Mouse (Mus musculus) forebrain, postnatal 0 days (tissue): Measurements from ENCODE around the gene Stk33. TPM values are rescaled to one million over a fixed set of nuclear protein-coding genes. Genes with fewer than 3 reads are reported as not detected.

ENCODE experiments used
- ATAC-seq: fragments of 200-750 bp; cut with Nextera tagmentation; 2 replicates; pipeline ENCODE4 v1.8.0; 2017; ENCODE audit warnings: mild to moderate bottlenecking, moderate library complexity
- DNase-seq: peaks from one replicate; pipeline ENCODE4 v3.0.0-alpha.2; 2015
- H3K27ac ChIP-seq: fragments of 300-500 bp; sonication (generic); 2 replicates; pipeline ENCODE4 v1.5.1; 2014; ENCODE audit warnings: low read depth, mild to moderate bottlenecking, antibody characterized with exemption, low read length, moderate library complexity, mixed read lengths
- H3K27me3 ChIP-seq: fragments of 300-500 bp; sonication (generic); 2 replicates; pipeline ENCODE4 v1.6.1; 2014; ENCODE audit warnings: mild to moderate bottlenecking, low read length, mixed read lengths; ENCODE audit not compliant: insufficient read depth
- H3K36me3 ChIP-seq: fragments of 300-500 bp; sonication (generic); 2 replicates; pipeline ENCODE4 v1.6.1; 2014; ENCODE audit warnings: mild to moderate bottlenecking, moderate library complexity; ENCODE audit not compliant: insufficient read depth
- H3K4me1 ChIP-seq: fragments of 300-500 bp; sonication (generic); 2 replicates; pipeline ENCODE4 v1.6.1; 2014; ENCODE audit warnings: antibody characterized with exemption; ENCODE audit not compliant: insufficient read depth
- H3K4me2 ChIP-seq: fragments of 300-500 bp; sonication (generic); 2 replicates; pipeline ENCODE4 v1.6.1; 2014; ENCODE audit warnings: low read depth, mild to moderate bottlenecking, moderate library complexity
- H3K4me3 ChIP-seq: fragments of 300-500 bp; sonication (generic); 2 replicates; pipeline ENCODE4 v1.5.1; 2014; ENCODE audit warnings: low read depth, low read length, mixed read lengths
- H3K9ac ChIP-seq: fragments of 300-500 bp; sonication (generic); 2 replicates; pipeline ENCODE4 v1.6.1; 2014; ENCODE audit warnings: mild to moderate bottlenecking
- H3K9me3 ChIP-seq: fragments of 300-500 bp; sonication (generic); 2 replicates; pipeline ENCODE4 v1.6.1; 2016; ENCODE audit warnings: low read length
- CTCF ChIP-seq: sonication (generic); IDR thresholded peaks from 2 replicates; pipeline ENCODE4 v1.5.1; 2016; ENCODE audit warnings: antibody characterized with exemption, control low read depth, low read depth
- WGBS: fragments of 180-500 bp; shearing (Covaris S2); extraction: QIAGEN DNeasy Blood & Tissue Kit; methylation state at CpG from one replicate; pipeline ENCODE4 v1.1.7; 2014; 5-methylcytosine and 5-hydroxymethylcytosine counted together
- polyA plus RNA-seq: library from polyadenylated mRNA; unstranded; fragments of >200 nt; fragmentation: Nextera tagmentation; extraction: Ambion mirVana; gene quantifications from 2 replicates; pipeline ENCODE4 v1.2.1, GENCODE M21; 2015
- total RNA-seq: library from RNA; depleted of rRNA; stranded (reverse); fragments of >200 nt; gene quantifications from 2 replicates; pipeline ENCODE4 v1.2.3, GENCODE M21; 2014

Stk33 gene
- total and polyA plus RNA-seq, 2 experiments from 2014 or later, result 5.3 to 9.7 TPM

- Histone ChIP-seq H3K4me2 (peak overlapping the region; percentile 23; the same call in 1 of the 2 replicates), H3K9me3 (no peaks in the 10 kb centered on the region), H3K4me3 (no peak overlapping the region), H3K9ac (no peak overlapping the region), H3K27me3 (no peaks in the 10 kb centered on the region), H3K4me1 (0 out of 2 replicates have a peak, but pooled peaks cover 3% of the 10 kb centered on the region), H3K36me3 (no peaks in the 10 kb centered on the region), H3K27ac (no peak overlapping the region)
- ATAC-seq, result peak; percentile 89
- DNase-seq, result peak; percentile 60
- WGBS, result 11% methylated on average over 28 of the region's 28 CpGs
- TF ChIP-seq CTCF, result peak; percentile 56
These were observed 183.2 kb downstream of the Stk33 start for GRCm38 (mm10) chr7:109255506-109256352.

GRCm38 (mm10) chr7:109251418-109251817 lies 187.5 kb downstream of the Stk33 start:
- no peak for TF ChIP-seq CTCF
- no peak overlapping the region for H3K27ac ChIP-seq

GRCm38 (mm10) chr7:109244776-109245175 lies 194.1 kb downstream of the Stk33 start:
- Histone ChIP-seq H3K27me3 (no peaks in the 10 kb centered on the region), H3K4me1 (no peaks in the 10 kb centered on the region), H3K4me2 (no peak overlapping the region), H3K36me3 (no peaks in the 10 kb centered on the region), H3K9ac (no peak overlapping the region), H3K4me3 (no peak overlapping the region), H3K9me3 (no peaks in the 10 kb centered on the region), H3K27ac (no peak overlapping the region)
- no peak for TF ChIP-seq CTCF
- WGBS, result 98% methylated on average over 10 of the region's 10 CpGs
- no peak for DNase-seq
- no peak for ATAC-seq

More at GRCm38 (mm10) chr7:109251418-109251817, 187.5 kb downstream of the Stk33 start:
- H3K4me1 ChIP-seq, result 0 out of 2 replicates have a peak, but pooled peaks cover 3% of the 10 kb centered on the region
- H3K27me3 ChIP-seq, result no peaks in the 10 kb centered on the region
- no peaks in the 10 kb centered on the region for H3K9me3 ChIP-seq
- H3K36me3 ChIP-seq, result no peaks in the 10 kb centered on the region
- no peak for ATAC-seq
- no peak overlapping the region for H3K4me3 ChIP-seq
- no peak overlapping the region for H3K9ac ChIP-seq
- 80% methylated on average over 3 of the region's 3 CpGs for WGBS
- DNase-seq, result no peak
- H3K4me2 ChIP-seq, result no peak overlapping the region

GRCm38 (mm10) chr7:109241313-109241712 lies 197.6 kb downstream of the Stk33 start:
- ATAC-seq, result peak; percentile 43; the same call in 1 of the 2 replicates
- Histone ChIP-seq H3K36me3 (no peaks in the 10 kb centered on the region), H3K4me1 (no peaks in the 10 kb centered on the region), H3K27ac (no peak overlapping the region), H3K9ac (no peak overlapping the region), H3K4me3 (no peak overlapping the region), H3K4me2 (no peak overlapping the region), H3K27me3 (no peaks in the 10 kb centered on the region), H3K9me3 (no peaks in the 10 kb centered on the region)
- no peak for DNase-seq
- peak; percentile 34 for TF ChIP-seq CTCF
- WGBS, result 17% methylated on average over 19 of the region's 19 CpGs

GRCm38 (mm10) chr7:109239346-109239745 lies 199.5 kb downstream of the Stk33 start:
- no peaks in the 10 kb centered on the region for H3K9me3 ChIP-seq
- no peak overlapping the region for H3K27ac ChIP-seq
- H3K36me3 ChIP-seq, result no peaks in the 10 kb centered on the region
- DNase-seq, result no peak
- H3K4me2 ChIP-seq, result no peak overlapping the region
- no peak overlapping the region for H3K4me3 ChIP-seq
- WGBS, result 85% methylated on average over 1 of the region's 1 CpGs
- no peaks in the 10 kb centered on the region for H3K4me1 ChIP-seq
- ATAC-seq, result no peak
- H3K27me3 ChIP-seq, result no peaks in the 10 kb centered on the region
- TF ChIP-seq CTCF, result no peak
- no peak overlapping the region for H3K9ac ChIP-seq

GRCm38 (mm10) chr7:109238724-109239123 lies 200.2 kb downstream of the Stk33 start:
- TF ChIP-seq CTCF, result no peak
- Histone ChIP-seq H3K27ac (no peak overlapping the region), H3K9ac (no peak overlapping the region), H3K4me1 (no peaks in the 10 kb centered on the region), H3K36me3 (no peaks in the 10 kb centered on the region), H3K4me2 (no peak overlapping the region), H3K27me3 (no peaks in the 10 kb centered on the region), H3K4me3 (no peak overlapping the region), H3K9me3 (no peaks in the 10 kb centered on the region)
- DNase-seq (no peak), ATAC-seq (no peak)
- 58% methylated on average over 10 of the region's 10 CpGs for WGBS
